Mouse (Mus musculus) brown adipose tissue, adult 24 weeks (tissue): Measurements from ENCODE around the gene Mmd. TPM values are rescaled to one million over a fixed set of nuclear protein-coding genes. Genes with fewer than 3 reads are reported as not detected.
"Not testable (repeated sequence)": the region's sequence is repeated elsewhere in the genome, so short reads cannot be mapped to it uniquely, and the experiment has no call there.

Experiments
- H3K27ac ChIP-seq: fragments of 200-500 bp; replicated peaks from 2 replicates; pipeline ENCODE4 v1.5.1; 2012; ENCODE audit warnings: low read depth, mild to moderate bottlenecking, low read length
- H3K4me1 ChIP-seq: fragments of 200-500 bp; 2 replicates; pipeline ENCODE4 v1.6.1; 2012; ENCODE audit warnings: low read length, mixed read lengths; ENCODE audit not compliant: control insufficient read depth, insufficient read depth, insufficient read length
- H3K4me3 ChIP-seq: fragments of 200-500 bp; 2 replicates; pipeline ENCODE4 v1.5.1; 2012; ENCODE audit warnings: low read depth, mild to moderate bottlenecking, low read length, moderate library complexity; ENCODE audit not compliant: insufficient read depth
- polyA plus RNA-seq: library from polyadenylated mRNA; stranded (reverse); fragments of >200 nt; gene quantifications from 2 replicates; pipeline ENCODE4 v1.2.4, GENCODE M21; 2012; ENCODE audit not compliant: missing spikeins, insufficient read depth, insufficient read length

Gene Mmd
- polyA plus RNA-seq, 1 experiment = 375 TPM

DNA sequence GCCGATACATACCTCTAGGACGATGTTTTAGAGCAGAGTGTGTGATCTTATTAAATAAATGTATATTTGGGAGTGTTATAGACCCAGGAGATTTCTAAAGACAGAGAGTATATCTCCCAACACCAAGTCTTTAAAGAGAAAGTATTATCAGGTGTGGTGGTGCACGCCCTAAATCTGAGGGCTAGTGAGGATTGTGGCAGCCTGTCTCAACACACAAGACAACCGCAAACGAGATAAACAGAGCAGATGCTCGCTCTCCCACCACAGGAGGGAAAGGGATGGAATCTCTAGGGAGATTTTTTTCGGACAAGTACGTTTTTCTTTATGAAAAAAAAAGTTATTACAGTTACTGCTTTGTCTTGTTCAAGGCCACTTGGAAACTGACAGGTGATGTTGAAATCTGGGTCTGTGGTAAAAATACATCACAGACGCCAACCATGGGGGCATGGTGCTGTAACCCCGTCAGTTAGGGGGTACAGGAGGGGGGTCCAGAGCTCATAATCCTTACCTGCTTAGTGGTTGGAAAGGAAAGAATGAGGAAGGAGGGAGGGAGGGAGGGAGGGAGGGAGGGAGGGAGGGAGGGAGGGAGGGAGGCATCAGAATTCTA is 9.2 kb downstream of the Mmd start:
- Histone ChIP-seq H3K27ac (peak overlapping the region; percentile 35; the same call in 1 of the 2 replicates), H3K4me3 (no peak overlapping the region), H3K4me1 (peaks cover 7% of the 10 kb centered on the region)

DNA sequence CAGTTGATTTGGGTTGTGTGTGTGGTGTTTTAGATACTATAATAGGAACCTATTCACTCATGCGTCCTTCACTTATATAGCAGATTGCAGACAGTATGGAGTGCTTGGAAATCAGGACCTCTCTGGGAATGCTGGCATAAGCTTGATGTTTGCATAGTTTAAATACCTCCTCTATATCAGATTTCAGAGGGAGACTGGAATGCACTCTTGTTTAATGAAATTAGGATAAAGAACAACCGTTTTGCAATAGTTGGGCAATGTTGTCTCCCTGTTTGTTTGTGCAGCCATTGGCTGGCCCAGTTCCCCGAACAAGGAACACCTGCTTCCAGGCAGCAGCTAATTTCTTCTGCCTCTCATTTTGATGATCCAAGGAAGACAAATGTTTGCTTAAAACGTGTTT is 9.8 kb downstream of the Mmd start:
- peaks cover 7% of the 10 kb centered on the region for H3K4me1 ChIP-seq
- no peak overlapping the region for H3K27ac ChIP-seq
- no peak overlapping the region for H3K4me3 ChIP-seq

DNA sequence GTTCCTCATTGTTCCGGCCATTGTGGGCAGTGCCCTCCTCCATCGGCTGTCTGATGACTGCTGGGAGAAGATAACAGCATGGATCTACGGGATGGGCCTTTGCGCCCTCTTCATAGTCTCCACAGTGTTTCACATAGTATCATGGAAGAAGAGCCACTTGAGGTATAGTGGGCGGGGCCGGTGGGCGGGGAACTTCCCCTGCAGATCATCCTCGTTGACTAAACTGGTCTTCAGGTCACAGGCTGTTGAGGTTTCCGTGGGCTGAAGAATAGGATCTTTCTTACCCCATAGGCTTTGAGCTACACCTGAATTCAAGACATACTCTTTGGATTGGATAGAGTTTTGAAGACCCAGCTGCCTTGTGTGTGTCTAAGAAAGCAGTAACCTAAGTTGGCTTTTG is 10.6 kb downstream of the Mmd start:
- no peak overlapping the region for H3K27ac ChIP-seq
- H3K4me3 ChIP-seq = no peak overlapping the region
- H3K4me1 ChIP-seq = peaks cover 7% of the 10 kb centered on the region

DNA sequence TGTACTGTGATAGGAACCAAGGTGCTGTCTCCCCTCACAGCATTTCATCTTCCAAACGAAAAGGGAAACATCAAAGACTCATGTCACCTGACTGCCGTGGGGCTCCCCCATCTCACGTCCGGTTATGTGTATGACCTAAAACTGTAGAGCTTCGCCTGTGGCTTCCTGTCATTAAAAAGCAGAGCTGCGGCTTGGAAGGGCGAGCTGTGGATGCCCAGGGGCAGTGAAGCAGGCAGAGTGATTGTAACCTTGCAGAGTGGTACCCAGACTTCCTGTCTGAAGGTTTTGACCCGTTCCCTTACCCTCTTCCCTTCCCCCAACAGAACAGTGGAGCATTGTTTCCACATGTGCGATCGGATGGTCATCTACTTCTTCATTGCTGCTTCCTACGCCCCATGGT is 14.9 kb downstream of the Mmd start:
- 0 out of 2 replicates have a peak, but pooled peaks cover 4% of the 10 kb centered on the region for H3K4me1 ChIP-seq
- H3K4me3 ChIP-seq = no peak overlapping the region
- no peak overlapping the region for H3K27ac ChIP-seq

DNA sequence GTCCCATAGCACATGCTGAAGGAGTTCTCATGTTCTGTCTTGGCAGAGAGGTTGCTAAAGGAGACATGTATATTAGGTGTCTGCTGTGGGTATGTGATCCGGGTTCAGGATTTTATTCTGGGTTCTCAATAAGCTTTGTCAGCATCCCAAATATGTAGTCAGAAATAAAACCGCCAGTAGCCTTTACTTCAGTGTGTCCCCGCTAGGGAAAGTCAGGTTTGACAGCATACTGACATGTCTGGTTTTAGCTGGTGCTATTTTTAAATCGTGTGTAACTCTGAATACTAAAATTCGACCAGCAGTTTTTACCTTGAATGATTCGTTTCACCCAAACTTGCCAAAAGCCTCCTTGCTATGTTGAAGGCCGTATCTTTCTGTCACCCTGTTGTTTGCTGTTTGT is 16.3 kb downstream of the Mmd start:
- H3K4me1 ChIP-seq = no peaks in the 10 kb centered on the region
- H3K27ac ChIP-seq = no peak overlapping the region

DNA sequence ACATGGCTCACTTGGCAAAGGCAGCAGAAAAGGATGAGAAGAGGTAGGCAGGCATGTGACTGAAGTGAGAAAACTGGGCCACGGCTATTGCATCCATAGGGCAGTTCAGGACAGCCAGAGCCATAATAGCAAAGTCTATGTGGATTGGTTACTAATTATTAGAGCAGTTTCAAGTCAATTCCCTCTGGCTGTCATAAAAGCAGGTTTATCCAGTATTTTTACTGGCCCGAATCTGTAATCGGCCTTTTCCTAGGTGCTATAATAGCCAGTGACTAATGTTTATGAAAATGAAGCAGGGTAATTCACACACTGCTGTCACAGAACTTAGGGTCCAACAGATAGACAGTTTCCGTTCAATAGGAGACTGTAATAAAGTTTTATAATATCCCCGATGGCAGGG is 19.7 kb downstream of the Mmd start:
- H3K4me3 ChIP-seq = no peak overlapping the region
- no peaks in the 10 kb centered on the region for H3K4me1 ChIP-seq
- no peak overlapping the region for H3K27ac ChIP-seq

More for the DNA sequence above, 16.3 kb downstream of the Mmd start:
- no peak overlapping the region for H3K4me3 ChIP-seq

DNA sequence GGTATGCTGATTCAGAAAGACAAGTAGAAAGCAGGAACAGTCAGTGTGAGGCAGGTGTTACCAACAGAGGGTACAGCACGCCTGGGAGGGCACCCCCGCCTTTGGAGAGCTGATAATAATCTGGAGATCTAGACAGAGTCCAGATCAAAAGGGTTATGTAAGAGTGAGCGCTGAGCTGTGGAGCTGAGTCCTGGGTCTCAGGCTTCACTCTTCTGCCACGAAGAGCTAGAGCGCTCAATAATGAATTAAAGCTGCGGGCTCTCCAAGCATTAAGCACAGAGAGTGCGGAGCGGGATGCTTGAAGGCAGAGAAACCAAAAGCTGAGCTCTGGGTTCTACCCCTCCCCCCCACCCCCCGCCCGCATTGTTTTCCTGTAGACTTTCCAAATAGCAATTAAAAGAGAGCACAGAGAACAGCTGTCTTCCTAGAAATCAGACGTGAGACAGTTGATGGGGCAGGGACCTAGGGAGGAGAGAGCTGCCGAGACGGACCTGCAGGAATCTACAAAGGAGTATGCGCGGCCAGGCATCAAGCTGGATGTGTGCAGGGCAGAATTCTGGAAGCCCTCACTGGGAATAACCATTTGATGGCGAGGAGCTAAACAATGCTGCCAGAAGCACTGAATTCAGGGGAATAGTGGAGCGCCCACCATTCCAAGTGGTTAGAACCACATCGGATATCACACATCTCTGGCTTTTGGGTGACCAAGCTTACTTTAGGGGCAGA is 20.3 kb downstream of the Mmd start:
- Histone ChIP-seq H3K27ac (no peak overlapping the region), H3K4me3 (no peak overlapping the region), H3K4me1 (no peaks in the 10 kb centered on the region)

DNA sequence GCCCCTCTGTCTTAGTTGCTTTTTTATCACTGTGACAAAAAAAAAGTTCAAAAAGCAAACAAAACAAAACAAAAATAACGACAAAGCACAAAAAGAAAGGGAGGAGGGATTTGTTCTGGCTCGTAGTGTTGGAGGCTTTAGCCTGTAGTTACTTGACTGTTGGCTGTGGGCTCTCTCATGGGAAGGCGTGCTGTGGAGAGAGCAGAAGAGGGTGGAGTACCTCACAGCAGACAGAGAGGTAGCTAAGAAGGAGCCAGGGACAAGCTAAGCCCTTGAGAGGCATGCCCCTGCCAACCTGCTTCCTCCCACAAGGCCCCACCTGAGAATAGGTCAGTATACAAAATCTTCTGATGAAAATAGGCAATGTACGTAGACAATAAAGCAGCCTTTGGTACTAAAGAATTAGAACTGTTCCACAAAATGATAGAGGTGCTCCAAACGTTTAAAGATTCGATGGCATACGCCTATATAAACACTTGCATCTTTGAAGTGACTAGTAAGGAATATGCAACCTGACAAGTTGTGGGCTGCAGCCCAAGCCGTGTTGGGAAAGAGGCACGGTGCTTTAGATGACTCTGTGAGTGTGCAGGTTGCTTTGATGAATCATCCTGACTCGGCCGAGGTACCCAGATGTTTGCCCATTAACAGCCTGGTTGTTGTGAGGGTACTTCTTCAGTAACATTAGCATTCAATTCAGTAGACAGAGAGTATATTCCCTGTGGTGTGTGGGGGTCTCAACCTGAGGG is 21.0 kb downstream of the Mmd start:
- Histone ChIP-seq H3K4me1 (no peaks in the 10 kb centered on the region), H3K27ac (no peak overlapping the region), H3K4me3 (no peak overlapping the region)

DNA sequence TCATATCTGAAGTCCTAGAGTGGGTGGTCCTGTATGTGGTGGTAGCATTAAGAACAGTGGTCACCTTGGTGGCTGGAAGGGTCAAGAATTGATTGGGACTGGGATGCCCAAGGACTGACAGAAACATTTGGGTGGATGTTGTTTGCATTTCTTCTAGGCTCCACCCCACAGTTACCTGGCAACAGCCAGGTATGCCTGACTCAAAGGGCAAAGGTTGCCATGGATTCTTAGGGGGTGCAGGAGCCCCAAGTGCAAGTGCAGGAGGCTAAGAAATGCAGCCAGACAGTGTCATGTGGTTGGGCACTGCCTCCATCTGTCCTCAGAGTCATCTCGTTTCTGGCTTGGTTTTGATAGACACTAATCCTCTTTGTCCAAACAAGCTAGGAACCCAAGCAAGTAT is 24.9 kb downstream of the Mmd start:
- Histone ChIP-seq H3K4me1 (peaks cover 2% of the 10 kb centered on the region; the same call in 1 of the 2 replicates), H3K27ac (no peak overlapping the region), H3K4me3 (no peak overlapping the region)

DNA sequence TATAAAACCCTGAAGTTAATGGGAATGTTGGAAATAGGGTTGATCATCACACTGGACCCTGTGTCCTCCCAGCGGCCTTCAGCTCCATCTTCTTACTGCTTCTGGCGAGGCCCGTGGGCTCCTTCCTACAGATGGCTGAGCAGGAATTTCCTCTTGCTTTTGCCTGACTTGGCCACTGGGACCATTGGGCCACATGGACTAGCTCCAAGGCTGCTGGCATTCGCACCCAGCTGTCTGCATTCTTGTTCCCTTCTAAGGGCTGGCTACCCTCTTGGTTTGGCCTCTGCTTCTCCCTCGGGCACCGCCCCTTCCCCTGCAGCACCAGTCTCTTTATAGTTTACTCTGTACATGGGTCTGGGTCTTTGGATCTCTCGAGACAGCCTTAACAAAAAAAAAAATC is 26.4 kb downstream of the Mmd start:
- H3K4me3 ChIP-seq = no peak overlapping the region
- H3K27ac ChIP-seq = no peak overlapping the region
- H3K4me1 ChIP-seq = peaks cover 2% of the 10 kb centered on the region; the same call in 1 of the 2 replicates

DNA sequence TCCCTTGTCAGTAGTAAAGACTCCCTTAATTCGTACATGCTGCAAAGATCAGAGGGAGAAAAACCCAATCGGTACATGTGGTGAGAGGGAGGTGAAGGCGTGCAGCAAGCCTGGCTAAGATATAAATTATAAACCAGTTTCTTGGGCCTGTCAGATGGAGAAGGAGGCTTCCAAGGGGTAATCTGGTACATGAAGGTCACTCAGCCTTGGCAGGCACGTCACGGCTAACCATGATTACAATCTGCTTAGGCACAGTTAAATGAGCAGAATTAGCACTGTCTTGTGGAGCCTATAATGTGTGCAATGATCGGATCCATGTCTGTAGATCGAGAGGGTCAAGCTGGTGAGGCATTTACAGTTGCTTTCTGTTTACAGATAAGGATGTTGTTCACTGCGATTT is 26.9 kb downstream of the Mmd start:
- H3K4me1 ChIP-seq = peaks cover 2% of the 10 kb centered on the region; the same call in 1 of the 2 replicates
- no peak overlapping the region for H3K4me3 ChIP-seq
- peak overlapping the region; percentile 59 for H3K27ac ChIP-seq

DNA sequence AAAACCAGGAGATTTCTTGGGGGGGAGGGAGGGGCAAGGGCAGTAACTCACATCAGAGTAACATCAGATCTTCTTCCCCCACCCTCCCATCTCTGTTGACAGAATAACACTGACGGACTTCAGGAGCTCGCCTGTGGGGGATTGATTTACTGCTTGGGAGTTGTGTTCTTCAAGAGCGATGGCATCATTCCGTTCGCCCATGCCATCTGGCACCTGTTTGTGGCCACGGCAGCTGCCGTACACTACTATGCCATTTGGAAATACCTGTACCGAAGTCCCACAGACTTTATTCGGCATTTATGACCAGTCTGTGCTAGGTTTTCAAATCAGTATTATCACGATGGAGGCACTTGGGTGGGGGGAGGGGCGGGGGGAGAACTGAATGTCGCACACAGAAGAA is 27.3 kb downstream of the Mmd start:
- no peak overlapping the region for H3K4me3 ChIP-seq
- H3K27ac ChIP-seq = no peak overlapping the region; the same call in 1 of the 2 replicates
- H3K4me1 ChIP-seq = peaks cover 2% of the 10 kb centered on the region; the same call in 1 of the 2 replicates

DNA sequence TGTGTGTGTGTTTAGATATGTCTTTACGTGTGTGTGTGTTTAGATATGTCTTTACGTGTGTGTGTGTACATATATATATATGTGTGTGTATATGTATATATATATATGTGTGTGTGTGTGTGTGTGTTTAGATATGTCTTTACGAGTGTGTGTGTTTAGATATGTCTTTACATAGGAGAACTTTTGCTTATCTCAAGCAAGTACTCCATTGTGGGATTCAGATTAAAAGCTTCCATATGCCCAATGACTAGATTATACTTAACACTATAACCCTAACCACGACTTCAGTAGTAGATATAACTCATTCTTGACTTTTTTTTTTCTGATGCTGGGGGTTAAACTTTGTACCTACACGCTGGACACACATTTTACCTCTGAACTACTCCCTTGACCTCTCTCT is 30.8 kb downstream of the Mmd start:
- Histone ChIP-seq H3K27ac (no peak overlapping the region), H3K4me1 (peaks cover 2% of the 10 kb centered on the region; the same call in 1 of the 2 replicates), H3K4me3 (no peak overlapping the region)

DNA sequence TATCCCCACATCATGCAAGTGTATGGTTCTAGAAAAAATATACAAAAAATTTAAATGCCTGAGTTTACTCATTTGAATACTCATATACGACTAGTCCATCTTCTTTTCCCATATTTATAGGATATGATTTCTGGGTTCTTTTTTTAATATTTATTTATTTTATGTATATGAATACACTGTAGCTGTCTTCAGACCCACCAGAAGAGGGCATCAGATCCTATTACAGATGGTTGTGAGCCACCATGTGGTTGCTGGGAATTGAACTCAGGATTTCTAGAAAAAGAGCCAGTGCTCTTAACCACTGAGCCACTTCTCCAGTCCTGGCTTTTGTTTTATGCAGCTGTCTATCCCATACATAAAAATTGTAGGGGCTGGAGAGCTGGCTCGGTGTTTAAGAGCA is 32.7 kb downstream of the Mmd start:
- H3K4me1 ChIP-seq, H3K4me3 ChIP-seq, H3K27ac ChIP-seq: not testable (repeated sequence)

DNA sequence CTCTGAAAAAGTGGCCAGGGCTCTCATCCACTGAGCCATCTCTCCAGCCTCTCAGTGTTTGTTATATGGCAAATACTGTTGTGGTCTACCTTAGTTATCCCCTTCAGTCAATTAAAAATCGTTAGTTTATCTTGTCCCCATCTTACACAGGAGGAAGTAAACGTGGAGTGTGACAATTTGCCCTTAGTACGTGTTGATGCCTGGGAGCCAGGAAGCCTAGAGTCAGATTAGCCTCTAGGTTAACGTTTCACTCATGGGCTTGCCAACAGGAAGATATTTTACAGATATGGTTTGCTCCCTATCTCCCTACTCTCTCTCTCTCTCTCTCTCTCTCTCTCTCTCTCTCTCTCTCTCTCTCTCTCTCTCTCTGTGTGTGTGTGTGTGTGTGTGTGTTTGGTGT is 33.9 kb downstream of the Mmd start:
- no peak overlapping the region for H3K4me3 ChIP-seq
- no peak overlapping the region for H3K27ac ChIP-seq
- H3K4me1 ChIP-seq = no peaks in the 10 kb centered on the region
